Mouse (Mus musculus) embryonic facial prominence, embryonic 14.5 days (tissue): Measurements from ENCODE around the gene Lsamp. TPM values are rescaled to one million over a fixed set of nuclear protein-coding genes. Genes with fewer than 3 reads are reported as not detected.

Experiments used
- ATAC-seq: fragments of 200-750 bp; cut with Nextera tagmentation; 2 replicates; pipeline ENCODE4 v1.8.0; 2017; ENCODE audit warnings: low read depth, moderate number of reproducible peaks, moderate TSS enrichment
- DNase-seq: peaks from one replicate; pipeline ENCODE4 v3.0.0-alpha.2; 2015; ENCODE audit warnings: low spot score
- H3K27ac ChIP-seq: fragments of 300-500 bp; sonication (generic); replicated peaks from 2 replicates; pipeline ENCODE4 v1.5.1; 2014; ENCODE audit warnings: low read depth, mild to moderate bottlenecking, low read length, moderate library complexity
- H3K27me3 ChIP-seq: fragments of 300-500 bp; sonication (generic); replicated peaks from 2 replicates; pipeline ENCODE4 v1.6.1; 2014; ENCODE audit warnings: low read length; ENCODE audit not compliant: control insufficient read depth, insufficient read depth
- H3K36me3 ChIP-seq: fragments of 300-500 bp; sonication (generic); 2 replicates; pipeline ENCODE4 v1.6.1; 2014; ENCODE audit warnings: low read length, mixed read lengths; ENCODE audit not compliant: control insufficient read depth, insufficient read depth
- H3K4me1 ChIP-seq: fragments of 300-500 bp; sonication (generic); 2 replicates; pipeline ENCODE4 v1.6.1; 2014; ENCODE audit warnings: antibody characterized with exemption, low read length; ENCODE audit not compliant: control insufficient read depth, insufficient read depth
- H3K4me2 ChIP-seq: fragments of 300-500 bp; sonication (generic); 2 replicates; pipeline ENCODE4 v1.6.1; 2014; ENCODE audit warnings: low read depth, mild to moderate bottlenecking, low read length, moderate library complexity, mixed read lengths
- H3K4me3 ChIP-seq: fragments of 300-500 bp; sonication (generic); 2 replicates; pipeline ENCODE4 v1.5.1; 2014; ENCODE audit warnings: low read depth, mild to moderate bottlenecking, low read length
- H3K9ac ChIP-seq: fragments of 300-500 bp; sonication (generic); 2 replicates; pipeline ENCODE4 v1.6.1; 2014; ENCODE audit warnings: low read depth, mild to moderate bottlenecking, low read length, moderate library complexity, mixed read lengths
- H3K9me3 ChIP-seq: fragments of 300-500 bp; sonication (generic); 2 replicates; pipeline ENCODE4 v1.6.1; 2016; ENCODE audit warnings: low read length; ENCODE audit not compliant: control insufficient read depth
- WGBS: fragments of 180-500 bp; shearing (Covaris S2); extraction: QIAGEN DNeasy Blood & Tissue Kit; methylation state at CpG from one replicate; pipeline ENCODE4 v1.1.7; 2014; 5-methylcytosine and 5-hydroxymethylcytosine counted together
- polyA plus RNA-seq: library from polyadenylated mRNA; unstranded; fragments of >200 nt; fragmentation: Nextera tagmentation; extraction: Ambion mirVana; gene quantifications from 2 replicates; pipeline ENCODE4 v1.2.1, GENCODE M21; 2014

The Lsamp gene
- polyA plus RNA-seq, 1 experiment from 2014 or later: 8.9 TPM

- DNase-seq: no peak
- Histone ChIP-seq H3K36me3 (no peaks in the 10 kb centered on the region), H3K9me3 (no peaks in the 10 kb centered on the region), H3K27me3 (no peaks in the 10 kb centered on the region), H3K9ac (no peak overlapping the region), H3K27ac (no peak overlapping the region), H3K4me1 (no peaks in the 10 kb centered on the region), H3K4me2 (no peak overlapping the region), H3K4me3 (no peak overlapping the region)
- 82% methylated on average over 5 of the region's 5 CpGs for WGBS
- ATAC-seq: no peak
Observed at GRCm38 (mm10) chr16:41701790-41702428, 1717.7 kb downstream of the Lsamp start.

GRCm38 (mm10) chr16:41728900-41729585 is 1744.9 kb downstream of the Lsamp start:
- H3K4me3 ChIP-seq: no peak overlapping the region
- H3K4me2 ChIP-seq: no peak overlapping the region
- no peaks in the 10 kb centered on the region for H3K36me3 ChIP-seq
- no peaks in the 10 kb centered on the region for H3K27me3 ChIP-seq
- no peak overlapping the region for H3K27ac ChIP-seq
- 84% methylated on average over 9 of the region's 9 CpGs for WGBS
- ATAC-seq (no peak), DNase-seq (no peak)
- no peaks in the 10 kb centered on the region for H3K4me1 ChIP-seq
- H3K9ac ChIP-seq: no peak overlapping the region
- H3K9me3 ChIP-seq: no peaks in the 10 kb centered on the region

- Histone ChIP-seq H3K4me2 (no peak overlapping the region), H3K9ac (no peak overlapping the region)
- ATAC-seq: no peak
Observed at GRCm38 (mm10) chr16:41729911-41730310, 1745.8 kb downstream of the Lsamp start.

GRCm38 (mm10) chr16:41745037-41745436 is 1760.9 kb downstream of the Lsamp start:
- 79% methylated on average over 4 of the region's 4 CpGs for WGBS
- H3K9ac ChIP-seq: no peak overlapping the region
- H3K4me2 ChIP-seq: no peak overlapping the region
- no peak for DNase-seq
- ATAC-seq: no peak
- H3K4me1 ChIP-seq: no peaks in the 10 kb centered on the region
- H3K27ac ChIP-seq: no peak overlapping the region
- H3K4me3 ChIP-seq: no peak overlapping the region
- no peaks in the 10 kb centered on the region for H3K36me3 ChIP-seq
- no peaks in the 10 kb centered on the region for H3K27me3 ChIP-seq
- H3K9me3 ChIP-seq: no peaks in the 10 kb centered on the region

More at GRCm38 (mm10) chr16:41729911-41730310, 1745.8 kb downstream of the Lsamp start:
- Histone ChIP-seq H3K27me3 (no peaks in the 10 kb centered on the region), H3K27ac (no peak overlapping the region), H3K4me1 (no peaks in the 10 kb centered on the region), H3K36me3 (no peaks in the 10 kb centered on the region), H3K9me3 (no peaks in the 10 kb centered on the region), H3K4me3 (no peak overlapping the region)
- 93% methylated on average over 1 of the region's 1 CpGs for WGBS
- DNase-seq: no peak

GRCm38 (mm10) chr16:41746235-41746911 is 1762.2 kb downstream of the Lsamp start:
- Histone ChIP-seq H3K4me3 (no peak overlapping the region), H3K36me3 (no peaks in the 10 kb centered on the region), H3K9ac (no peak overlapping the region), H3K4me1 (no peaks in the 10 kb centered on the region), H3K27me3 (no peaks in the 10 kb centered on the region), H3K4me2 (no peak overlapping the region), H3K27ac (no peak overlapping the region), H3K9me3 (no peaks in the 10 kb centered on the region)
- WGBS: 79% methylated on average over 11 of the region's 11 CpGs
- no peak for ATAC-seq
- no peak for DNase-seq

- Histone ChIP-seq H3K4me3 (no peak overlapping the region), H3K9ac (no peak overlapping the region), H3K27ac (no peak overlapping the region), H3K36me3 (no peaks in the 10 kb centered on the region), H3K4me1 (no peaks in the 10 kb centered on the region), H3K27me3 (no peaks in the 10 kb centered on the region), H3K4me2 (no peak overlapping the region), H3K9me3 (no peaks in the 10 kb centered on the region)
- WGBS: 89% methylated on average over 2 of the region's 2 CpGs
- no peak for DNase-seq
- no peak for ATAC-seq
Observed at GRCm38 (mm10) chr16:41747874-41748273, 1763.7 kb downstream of the Lsamp start.

- Histone ChIP-seq H3K27me3 (no peaks in the 10 kb centered on the region), H3K4me2 (no peak overlapping the region), H3K9me3 (no peaks in the 10 kb centered on the region), H3K4me3 (no peak overlapping the region), H3K36me3 (no peaks in the 10 kb centered on the region), H3K27ac (no peak overlapping the region), H3K9ac (no peak overlapping the region), H3K4me1 (no peaks in the 10 kb centered on the region)
- ATAC-seq (no peak), DNase-seq (no peak)
- WGBS: 90% methylated on average over 2 of the region's 2 CpGs
Observed at GRCm38 (mm10) chr16:41748759-41749158, 1764.6 kb downstream of the Lsamp start.

- H3K36me3 ChIP-seq: no peaks in the 10 kb centered on the region
- no peak overlapping the region for H3K9ac ChIP-seq
- H3K4me3 ChIP-seq: no peak overlapping the region
- H3K27ac ChIP-seq: no peak overlapping the region
- no peaks in the 10 kb centered on the region for H3K27me3 ChIP-seq
- no peaks in the 10 kb centered on the region for H3K9me3 ChIP-seq
- DNase-seq (no peak), ATAC-seq (no peak)
- 78% methylated on average over 6 of the region's 6 CpGs for WGBS
- H3K4me1 ChIP-seq: no peaks in the 10 kb centered on the region
- H3K4me2 ChIP-seq: no peak overlapping the region
Observed at GRCm38 (mm10) chr16:41764285-41764684, 1780.1 kb downstream of the Lsamp start.
